Mouse (Mus musculus) right cerebral cortex, postnatal 25 days (tissue): ENCODE results near the gene Tmem211.

Experiments
- DNase-seq: peaks from one replicate; pipeline ENCODE4 v3.0.0; 2022

Tmem211 gene

DNA sequence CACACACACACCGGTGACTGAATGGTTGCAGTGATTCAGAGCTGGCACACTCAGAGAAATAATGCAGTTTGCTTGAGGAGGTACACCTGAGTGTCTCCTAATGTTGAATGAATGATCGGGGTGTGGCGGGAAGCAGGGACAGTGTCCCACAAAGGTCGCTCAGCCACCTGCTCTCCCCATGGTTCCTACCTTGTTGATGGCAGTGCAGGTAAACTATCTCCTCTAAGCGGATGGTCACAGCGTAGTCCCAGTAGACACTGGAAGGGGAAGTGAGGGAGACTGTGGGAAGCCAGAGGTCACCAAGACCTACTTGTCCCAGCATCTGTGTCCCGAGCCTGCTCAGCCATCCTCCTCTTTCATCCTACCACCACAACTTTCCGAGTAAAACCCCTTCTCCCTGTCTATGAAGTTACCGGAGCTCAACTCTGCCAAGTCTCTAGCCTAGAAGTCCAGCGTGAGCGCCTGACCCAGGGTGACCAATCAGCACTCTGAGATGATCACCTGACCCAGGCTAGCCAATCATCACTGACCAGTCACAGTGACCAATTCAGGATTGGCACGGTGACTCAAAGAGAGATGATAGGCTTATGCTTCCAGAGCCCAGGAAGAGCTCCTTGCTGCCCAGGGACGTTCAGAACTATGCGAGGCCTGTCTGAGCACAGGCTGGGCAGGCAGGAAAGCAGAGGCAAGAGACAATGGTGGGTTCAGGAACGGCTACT lies 53.6 kb downstream of the Tmem211 start:
- no peak for DNase-seq

DNA sequence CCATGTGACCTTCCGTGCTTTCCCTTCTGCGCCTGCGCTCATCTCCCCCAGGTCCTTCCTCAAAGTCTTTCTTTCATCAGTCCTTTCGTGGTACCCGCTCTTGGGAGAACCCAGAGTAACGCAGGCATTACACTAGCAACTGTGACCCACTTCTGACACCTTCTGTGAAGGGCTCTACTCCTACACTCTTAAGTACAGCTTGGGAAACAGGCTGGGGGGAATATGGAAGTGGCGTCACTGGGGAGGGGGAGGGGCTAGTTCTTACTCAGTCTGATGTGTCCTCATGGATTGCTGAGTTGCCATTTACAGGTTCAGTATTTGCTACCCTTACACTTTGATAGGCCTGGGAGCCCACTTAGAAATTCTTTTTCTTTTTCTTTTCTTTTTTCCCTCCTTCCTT lies 54.8 kb downstream of the Tmem211 start:
- DNase-seq = no peak

DNA sequence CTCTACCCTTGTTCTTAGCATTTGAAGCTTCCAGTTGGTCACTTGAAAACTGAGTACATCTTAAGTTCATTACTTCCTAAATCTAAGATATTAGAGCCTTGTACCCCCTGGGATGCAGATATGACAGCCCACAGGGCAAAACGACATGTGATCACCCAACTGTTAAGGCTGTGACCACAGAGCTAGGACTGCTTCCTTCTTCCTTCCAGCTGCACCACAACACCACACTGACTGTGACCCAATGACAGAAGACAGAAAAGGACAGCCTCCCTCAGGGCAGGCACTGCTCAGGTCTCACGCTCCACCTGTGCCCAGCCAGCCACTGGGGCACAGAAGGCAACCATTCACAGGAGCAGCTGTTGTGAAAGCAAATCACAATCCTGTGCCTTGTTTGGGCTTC lies 57.0 kb downstream of the Tmem211 start:
- DNase-seq = no peak

DNA sequence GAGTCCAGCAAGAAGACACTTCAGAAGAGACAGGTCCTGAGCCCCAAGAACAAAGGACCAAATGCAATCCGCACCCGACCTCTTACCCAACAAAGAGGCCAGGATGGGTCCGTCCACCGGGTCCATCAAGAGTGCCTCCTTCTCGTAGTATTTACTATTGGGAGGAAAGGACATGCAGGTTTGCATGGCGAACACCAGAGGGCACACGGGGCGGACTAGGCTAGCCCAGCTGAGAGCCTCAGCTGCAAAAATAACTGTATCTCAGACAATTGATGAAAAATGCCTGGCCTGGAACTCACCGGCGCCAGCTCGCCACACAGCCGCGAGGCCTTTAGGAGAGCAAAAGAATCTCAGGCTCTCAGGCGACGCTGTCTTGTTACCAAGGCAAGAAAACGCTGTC lies 58.8 kb downstream of the Tmem211 start:
- no peak for DNase-seq

DNA sequence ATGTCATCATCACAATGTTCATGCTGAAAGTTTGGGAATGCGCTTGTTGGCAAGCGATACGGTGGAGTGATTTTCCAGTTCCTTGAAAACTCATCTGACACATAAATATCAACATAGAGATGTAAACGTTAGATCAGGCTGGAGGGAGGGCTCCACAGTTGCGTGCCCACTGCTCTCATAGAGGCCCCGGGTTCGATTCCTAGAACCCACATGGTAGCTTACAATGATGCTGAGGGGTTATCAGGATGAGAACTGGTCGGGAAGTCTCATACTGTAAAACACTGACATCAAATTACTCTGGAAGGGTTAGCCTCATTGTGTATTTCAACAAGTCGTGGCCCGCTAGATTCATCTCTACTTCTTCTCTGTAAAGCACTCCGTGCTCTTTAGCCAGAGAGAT lies 59.3 kb downstream of the Tmem211 start:
- DNase-seq = no peak

DNA sequence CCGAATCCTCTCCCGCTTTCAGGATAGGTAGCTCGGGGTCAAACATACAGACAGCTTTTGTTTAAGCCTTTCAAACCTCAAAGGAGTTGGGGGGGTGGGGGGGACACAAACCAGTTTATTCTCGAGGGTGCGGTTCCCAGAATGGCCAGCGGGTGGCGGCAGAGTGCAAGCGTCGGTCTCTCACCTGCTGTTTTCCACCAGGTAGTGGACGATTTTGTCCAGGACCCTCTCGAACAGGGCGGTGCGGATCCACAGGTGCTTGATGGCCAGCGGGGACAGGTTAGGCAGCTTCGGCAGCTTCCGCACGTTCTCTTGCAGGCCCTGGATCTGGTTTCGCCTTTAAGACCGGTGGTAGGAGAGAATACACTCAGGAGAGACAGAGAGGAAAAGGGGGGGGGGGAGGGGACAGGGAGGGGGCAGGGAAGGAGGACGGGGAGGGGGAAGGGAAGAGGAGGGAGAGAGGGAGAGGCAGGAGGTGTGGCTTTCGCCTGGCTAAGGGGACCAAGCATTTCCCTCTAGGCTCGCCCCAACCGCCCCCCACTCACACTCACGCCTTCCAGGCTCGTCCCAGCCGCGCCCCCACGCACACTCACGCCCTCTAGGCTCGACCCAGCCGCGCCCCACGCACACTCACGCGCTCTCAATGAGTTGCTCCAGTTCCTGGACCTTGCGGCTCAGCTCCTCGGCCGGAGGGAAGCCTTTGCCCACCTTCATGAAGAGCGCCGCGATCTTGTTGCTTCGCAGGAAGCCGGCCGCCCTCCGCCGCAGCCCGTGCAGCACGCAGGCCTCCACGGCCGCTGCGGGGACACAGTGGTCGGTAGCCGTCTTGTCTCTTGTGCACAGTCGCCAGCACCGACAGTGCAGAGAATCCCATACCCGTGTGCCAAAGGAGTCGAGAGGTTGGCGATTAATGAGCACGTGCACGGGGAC lies 60.1 kb downstream of the Tmem211 start:
- DNase-seq = peak; percentile 63

DNA sequence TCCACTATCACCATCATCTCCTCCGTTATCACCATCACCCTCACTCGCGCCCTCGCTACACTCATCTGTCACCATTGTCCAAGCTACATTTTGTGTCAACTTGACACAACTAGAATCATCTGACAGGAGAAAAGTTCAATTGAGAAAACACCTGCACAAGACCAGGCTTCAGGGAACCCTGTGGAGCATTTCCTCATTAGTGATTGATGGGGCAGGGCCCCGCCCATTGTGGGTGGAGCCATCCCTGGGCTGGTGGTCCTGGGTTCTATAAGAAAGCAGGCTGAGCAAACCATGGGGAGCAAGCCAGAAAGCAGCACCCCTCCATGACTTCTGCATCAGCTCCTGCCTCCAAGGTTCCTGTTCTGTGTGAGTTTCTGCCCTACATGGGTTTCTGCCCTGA lies 61.1 kb downstream of the Tmem211 start:
- DNase-seq = no peak

DNA sequence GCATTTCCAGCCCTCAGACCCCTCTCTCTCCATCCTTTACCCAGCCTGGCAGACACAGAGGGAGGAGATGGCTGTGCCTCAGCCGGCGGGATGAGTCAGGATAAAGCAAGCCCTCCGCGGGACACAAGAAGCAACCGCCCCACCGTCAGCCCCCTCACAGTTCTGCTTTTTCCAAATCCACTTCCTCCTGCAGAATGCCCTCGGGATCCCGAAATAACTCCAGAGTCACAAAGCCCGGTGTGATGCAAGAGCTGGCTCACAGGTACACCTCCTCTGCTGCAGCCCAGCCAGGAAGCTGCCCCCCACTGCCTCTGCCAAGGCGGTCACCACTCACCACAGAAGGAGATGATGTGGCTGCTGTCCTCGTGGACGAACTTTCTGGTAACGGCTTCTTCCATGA lies 61.8 kb downstream of the Tmem211 start:
- DNase-seq = peak; percentile 75
